Mouse (Mus musculus) cerebellum, postnatal 10 days (tissue): ENCODE data around the gene 1110002E22Rik.

Experiments
- DNase-seq, 2 experiments: peaks; one replicate each; pipeline ENCODE4 v3.0.0; 2021; ENCODE audit warnings: mixed read lengths in 2 of 2

Gene 1110002E22Rik

DNA sequence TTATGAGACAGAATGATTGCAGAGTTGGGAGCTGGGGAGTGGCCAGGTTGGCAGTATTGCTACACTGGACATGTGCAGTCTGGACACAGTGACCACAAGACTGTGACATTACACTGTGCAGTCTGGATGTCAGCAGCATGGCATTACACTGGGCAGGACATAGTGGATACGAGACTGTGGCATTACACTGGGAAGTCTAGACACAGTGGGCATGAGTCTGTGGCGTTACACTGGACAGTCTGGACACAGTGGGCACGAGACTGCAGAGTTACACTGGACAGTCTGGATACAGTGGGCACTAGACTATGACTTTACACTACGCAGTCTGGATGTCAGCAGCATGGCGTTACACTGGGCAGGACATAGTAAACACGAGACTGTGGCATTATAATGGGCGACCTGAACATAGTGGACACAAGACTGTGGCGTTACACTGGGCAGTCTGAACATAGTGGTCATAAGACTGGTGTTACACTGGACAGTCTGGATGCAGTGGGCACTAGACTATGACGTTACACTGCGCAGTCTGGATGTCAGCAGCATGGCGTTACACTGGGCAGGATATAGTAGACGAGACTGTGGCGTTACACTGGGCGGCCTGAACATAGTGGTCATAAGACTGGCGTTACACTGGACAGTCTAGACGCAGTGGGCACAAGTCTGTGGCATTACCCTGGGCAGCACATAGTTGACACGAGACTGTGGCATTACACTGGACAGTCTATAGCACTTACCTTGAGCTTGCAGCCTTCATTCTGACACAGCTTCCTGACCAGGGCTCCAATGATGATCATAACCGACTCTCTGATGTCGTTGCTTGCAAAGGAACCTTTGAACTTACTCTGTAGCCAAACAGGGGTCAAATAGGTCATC, 46.3 kb downstream of the 1110002E22Rik start:
- DNase-seq, result no peak

DNA sequence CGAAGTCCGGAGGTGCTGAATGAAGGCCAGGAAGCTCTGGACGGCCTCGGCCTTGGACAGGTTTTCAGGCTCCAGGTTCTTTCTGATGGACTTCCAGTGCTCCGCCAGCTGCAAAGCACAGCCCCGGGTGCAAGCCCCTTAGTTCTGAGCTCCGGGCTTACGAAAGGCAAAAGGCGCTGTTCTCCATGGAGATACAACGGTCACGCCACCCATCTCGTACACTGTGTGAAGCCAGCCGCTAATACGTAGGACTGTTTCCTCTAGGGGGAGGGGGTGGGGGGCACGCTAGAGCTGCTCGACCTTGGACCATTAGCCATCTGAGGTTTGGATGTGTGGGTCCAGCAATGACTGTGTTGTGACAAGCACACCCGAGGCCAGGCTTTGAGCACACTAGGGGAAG, 49.3 kb downstream of the 1110002E22Rik start:
- no peak for DNase-seq

DNA sequence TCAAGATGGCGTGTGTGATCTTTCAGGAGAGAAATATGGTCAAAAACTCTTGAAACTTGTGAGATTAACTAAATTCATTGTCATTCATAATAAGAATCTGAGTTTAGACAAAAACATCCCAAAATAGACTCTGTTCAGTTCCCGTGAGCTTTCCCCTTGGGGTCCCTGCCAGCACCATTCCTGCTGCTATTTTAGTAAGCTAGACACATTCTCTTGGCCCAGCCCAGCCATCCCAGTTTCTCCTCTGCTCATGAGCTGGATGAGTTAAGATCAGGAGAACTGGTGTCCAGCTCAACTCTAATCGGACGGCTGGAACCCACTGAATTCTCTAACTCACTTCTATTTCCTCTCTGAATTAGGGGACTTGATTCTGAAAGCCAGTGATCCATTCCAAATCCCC, 52.0 kb downstream of the 1110002E22Rik start:
- no peak for DNase-seq

DNA sequence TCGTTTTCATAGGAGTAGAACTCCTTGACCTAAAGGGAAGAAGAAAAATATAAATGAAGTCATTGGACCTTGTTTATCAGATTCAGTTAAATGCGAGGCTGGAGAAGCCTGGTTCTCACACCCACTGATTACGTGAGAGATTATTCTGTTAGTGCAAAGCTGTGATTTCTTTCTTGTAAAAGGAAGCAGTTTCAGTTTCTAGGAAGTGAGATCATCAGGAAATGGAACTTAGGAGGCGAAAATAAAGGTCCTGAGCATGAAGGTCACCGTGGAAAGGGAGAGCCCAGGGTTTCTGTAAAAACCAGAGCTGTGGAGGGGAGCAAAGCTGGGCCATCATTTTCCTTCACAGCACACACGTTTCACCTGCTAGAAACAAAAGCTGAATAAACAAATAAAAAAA, 53.5 kb downstream of the 1110002E22Rik start:
- no peak for DNase-seq

DNA sequence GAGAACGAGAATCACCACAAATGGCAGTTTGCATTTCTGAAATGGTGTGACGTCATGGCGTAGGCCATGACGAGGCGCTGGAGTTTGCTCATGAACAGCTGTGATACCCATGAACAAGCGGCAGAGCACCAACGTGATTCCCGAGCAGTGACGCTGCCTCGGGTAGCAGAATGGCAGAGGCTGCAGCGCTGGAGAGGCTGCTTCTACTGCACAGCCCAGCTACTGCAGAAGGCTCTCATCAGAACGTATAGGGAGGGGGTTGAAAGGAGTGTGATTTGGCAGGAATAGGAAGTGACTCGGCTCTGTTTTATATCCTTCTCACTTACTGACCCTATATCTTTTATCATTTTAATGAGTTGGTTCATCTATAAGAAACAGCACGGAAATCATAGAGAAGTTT, 54.0 kb downstream of the 1110002E22Rik start:
- no peak for DNase-seq

DNA sequence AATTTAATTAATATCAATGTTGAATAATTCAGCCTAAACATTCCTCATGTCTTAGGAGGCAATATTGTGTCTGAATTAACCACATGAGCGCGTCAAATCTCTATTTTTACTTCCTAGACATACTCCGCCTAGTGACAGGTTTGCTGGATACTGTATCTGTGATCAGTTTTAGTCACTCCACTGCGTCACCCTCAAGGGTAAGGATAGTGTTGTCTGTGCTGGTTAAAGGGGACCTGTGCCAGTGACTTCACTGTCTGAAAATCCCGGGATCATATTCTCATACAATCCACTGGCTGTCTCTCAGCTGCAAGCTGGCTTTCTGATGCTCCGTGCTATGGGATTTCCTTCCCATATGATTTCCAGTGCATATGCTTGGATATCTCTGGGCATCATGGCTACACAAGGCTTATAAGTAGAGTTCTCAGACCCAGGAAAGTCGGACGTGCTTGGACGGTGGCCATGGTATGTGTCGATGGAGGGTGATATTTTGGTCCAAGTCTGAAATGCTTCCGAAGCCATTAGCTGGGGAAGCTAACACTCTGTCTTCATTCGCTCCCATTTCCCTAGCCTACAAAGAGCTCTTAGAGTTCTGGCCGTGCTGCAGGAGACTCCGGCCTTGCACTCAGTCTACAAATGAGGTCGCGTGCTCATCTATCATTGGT, 54.7 kb downstream of the 1110002E22Rik start:
- no peak for DNase-seq

DNA sequence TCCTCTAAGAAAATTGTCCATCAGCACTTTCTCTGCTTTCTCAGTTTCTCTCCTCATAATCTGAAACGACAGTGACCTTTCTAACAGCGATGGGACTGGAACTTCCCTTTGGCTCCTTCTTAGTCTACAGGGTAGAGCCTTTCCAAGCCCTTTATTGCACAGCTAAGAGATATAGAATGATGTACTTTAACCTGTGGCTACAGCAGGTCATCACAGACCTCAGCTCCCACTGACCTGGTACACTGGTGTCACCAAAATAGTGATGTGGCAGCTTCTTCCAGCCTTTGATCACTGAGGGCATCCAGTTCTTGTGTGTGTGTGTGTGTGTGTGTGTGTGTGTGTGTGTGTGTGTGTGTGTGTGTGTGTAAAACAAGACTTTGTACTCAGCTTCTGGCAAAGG, 56.6 kb downstream of the 1110002E22Rik start:
- no peak for DNase-seq

DNA sequence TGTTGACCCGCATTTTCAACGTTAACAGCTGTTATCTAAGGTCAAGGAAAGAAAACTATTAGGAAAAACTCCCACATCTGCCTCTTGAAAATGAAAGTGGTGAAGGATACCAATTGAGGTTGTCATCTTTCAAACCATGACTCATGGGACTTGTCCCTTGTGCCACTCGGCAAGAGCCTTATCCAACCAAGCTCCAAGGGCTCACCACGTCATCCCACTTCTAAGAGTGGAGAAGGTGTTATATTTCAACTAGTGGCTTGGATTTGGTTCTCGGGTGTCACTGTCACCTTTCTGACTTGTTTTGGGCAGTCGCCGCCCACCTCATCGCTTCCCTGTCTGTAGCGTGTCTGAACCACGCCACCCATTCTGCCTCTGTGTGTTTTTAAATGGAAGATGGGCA, 59.0 kb downstream of the 1110002E22Rik start:
- DNase-seq, result no peak

DNA sequence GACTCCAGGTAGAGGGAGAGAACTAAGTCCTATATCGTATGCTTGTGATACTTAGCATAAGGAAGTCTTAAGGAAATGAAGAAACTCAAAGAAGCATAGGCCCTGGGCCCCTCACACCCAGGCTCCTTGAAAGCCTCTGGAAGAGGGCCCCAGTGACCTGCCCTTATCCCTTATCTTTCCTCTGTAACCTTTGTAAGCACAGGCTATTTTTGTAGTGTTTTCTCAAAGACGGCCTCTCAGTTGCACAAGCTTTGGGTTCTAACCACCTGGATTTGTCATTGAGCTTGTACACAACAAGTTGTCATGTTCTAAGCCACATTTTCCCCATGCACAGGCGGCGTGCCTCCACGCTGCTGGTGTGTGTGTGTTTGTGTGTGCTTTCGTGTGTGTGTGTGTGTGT, 64.3 kb downstream of the 1110002E22Rik start:
- no peak for DNase-seq

DNA sequence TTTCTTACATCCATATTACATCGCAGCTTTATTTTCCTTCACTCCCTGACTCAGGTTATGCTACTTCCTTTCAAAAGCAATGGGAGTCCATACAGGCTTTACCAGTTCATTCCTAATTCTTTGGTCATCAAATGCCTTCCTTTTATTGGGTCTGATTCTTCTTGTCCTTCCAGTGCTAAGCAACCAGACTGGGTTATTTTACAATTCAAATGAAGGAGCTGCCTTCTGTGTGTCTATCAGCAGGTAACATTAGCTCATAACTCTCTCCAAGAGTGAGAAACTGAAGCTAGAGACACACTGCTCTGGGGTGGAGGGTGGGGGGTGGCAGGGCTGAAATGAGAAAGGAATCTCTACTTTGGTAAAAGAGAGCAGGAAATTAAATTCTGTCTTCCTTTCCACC, 65.8 kb downstream of the 1110002E22Rik start:
- no peak for DNase-seq
